Mouse (Mus musculus) embryonic facial prominence, embryonic 12.5 days (tissue): ENCODE results near the gene Rnls. TPM values are rescaled to one million over a fixed set of nuclear protein-coding genes. Genes with fewer than 3 reads are reported as not detected.

Source experiments
- ATAC-seq: fragments of 200-750 bp; cut with Nextera tagmentation; 2 replicates; pipeline ENCODE4 v1.8.0; 2017; ENCODE audit not compliant: insufficient number of reproducible peaks, insufficient read depth, low FRiP score, low TSS enrichment
- H3K27ac ChIP-seq: fragments of 300-500 bp; sonication (generic); 2 replicates; pipeline ENCODE4 v1.5.1; 2016; ENCODE audit warnings: mild to moderate bottlenecking
- H3K27me3 ChIP-seq: fragments of 300-500 bp; sonication (generic); 2 replicates; pipeline ENCODE4 v1.6.1; 2016; ENCODE audit warnings: mild to moderate bottlenecking, moderate library complexity
- H3K36me3 ChIP-seq: fragments of 300-500 bp; sonication (generic); 2 replicates; pipeline ENCODE4 v1.6.1; 2016; ENCODE audit warnings: mild to moderate bottlenecking
- H3K4me1 ChIP-seq: fragments of 300-500 bp; sonication (generic); 2 replicates; pipeline ENCODE4 v1.6.1; 2016
- H3K4me2 ChIP-seq: fragments of 300-500 bp; sonication (generic); replicated peaks from 2 replicates; pipeline ENCODE4 v1.6.1; 2016; ENCODE audit warnings: mild to moderate bottlenecking, moderate library complexity
- H3K4me3 ChIP-seq: fragments of 300-500 bp; sonication (generic); 2 replicates; pipeline ENCODE4 v1.5.1; 2016; ENCODE audit warnings: mild to moderate bottlenecking
- H3K9ac ChIP-seq: fragments of 300-500 bp; sonication (generic); 2 replicates; pipeline ENCODE4 v1.6.1; 2016; ENCODE audit warnings: mild to moderate bottlenecking, moderate library complexity
- H3K9me3 ChIP-seq: fragments of 300-500 bp; sonication (generic); 2 replicates; pipeline ENCODE4 v1.6.1; 2016; ENCODE audit warnings: mild to moderate bottlenecking, moderate library complexity
- WGBS: fragments of 180-500 bp; shearing (Covaris S2); methylation state at CpG from one replicate; pipeline ENCODE4 v1.1.7; 2016; 5-methylcytosine and 5-hydroxymethylcytosine counted together
- polyA plus RNA-seq: library from polyadenylated mRNA; unstranded; fragments of >200 nt; fragmentation: Nextera tagmentation; extraction: Ambion mirVana; gene quantifications from 2 replicates; pipeline ENCODE4 v1.2.1, GENCODE M21; 2016

Gene Rnls
- polyA plus RNA-seq, 1 experiment from 2014 or later = 6.4 TPM

DNA sequence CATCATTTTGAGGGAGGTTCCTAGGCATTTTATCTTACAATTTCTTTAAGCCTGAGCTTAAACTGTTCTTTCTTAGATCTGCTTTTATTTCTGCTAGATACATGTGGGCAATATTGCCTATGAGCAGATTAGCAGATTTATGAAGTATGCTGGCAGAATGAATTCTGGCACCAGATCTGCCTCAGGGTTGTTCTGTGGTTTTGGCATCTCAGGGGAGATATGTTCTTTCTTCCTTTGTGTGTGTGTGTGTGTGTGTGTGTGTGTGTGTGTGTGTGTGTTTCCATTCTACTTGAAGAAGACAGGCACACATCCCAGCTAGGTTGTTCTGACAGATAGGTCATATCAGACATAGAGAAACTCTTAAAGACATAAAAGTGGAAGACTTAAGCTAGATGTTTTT is 218.1 kb downstream of the Rnls start:
- no peaks in the 10 kb centered on the region for H3K36me3 ChIP-seq
- no peak overlapping the region for H3K4me3 ChIP-seq
- ATAC-seq = no peak
- no peak overlapping the region for H3K27ac ChIP-seq
- H3K9ac ChIP-seq = no peak overlapping the region
- no peaks in the 10 kb centered on the region for H3K9me3 ChIP-seq
- no peaks in the 10 kb centered on the region for H3K4me1 ChIP-seq
- H3K4me2 ChIP-seq = no peak overlapping the region
- H3K27me3 ChIP-seq = 0 out of 2 replicates have a peak, but pooled peaks cover 3% of the 10 kb centered on the region

DNA sequence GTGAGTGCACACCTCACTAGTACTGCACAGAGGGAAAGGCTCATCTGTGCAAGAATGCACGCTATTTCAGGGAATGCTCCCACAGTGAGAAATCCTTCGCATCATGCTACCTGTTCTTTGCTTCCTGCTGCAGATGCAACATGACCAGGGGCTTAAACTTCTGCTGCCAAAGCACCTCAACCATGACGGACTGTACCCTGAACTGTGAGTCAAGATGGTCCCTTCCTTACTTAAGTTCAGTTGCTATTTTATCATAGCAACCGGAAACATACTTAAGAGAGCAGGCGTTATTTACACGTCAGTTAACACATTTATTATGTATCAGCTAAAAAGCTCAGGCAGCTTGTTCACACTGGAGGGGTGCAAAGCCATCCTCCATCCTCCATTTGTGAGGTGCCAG is 222.2 kb downstream of the Rnls start:
- 84% methylated on average over 6 of the region's 6 CpGs for WGBS
- H3K36me3 ChIP-seq = no peaks in the 10 kb centered on the region
- H3K27ac ChIP-seq = no peak overlapping the region
- no peak overlapping the region for H3K4me3 ChIP-seq
- no peaks in the 10 kb centered on the region for H3K27me3 ChIP-seq
- no peaks in the 10 kb centered on the region for H3K9me3 ChIP-seq
- no peak for ATAC-seq
- H3K4me2 ChIP-seq = no peak overlapping the region
- H3K4me1 ChIP-seq = peaks cover 8% of the 10 kb centered on the region; the same call in 1 of the 2 replicates
- H3K9ac ChIP-seq = no peak overlapping the region

DNA sequence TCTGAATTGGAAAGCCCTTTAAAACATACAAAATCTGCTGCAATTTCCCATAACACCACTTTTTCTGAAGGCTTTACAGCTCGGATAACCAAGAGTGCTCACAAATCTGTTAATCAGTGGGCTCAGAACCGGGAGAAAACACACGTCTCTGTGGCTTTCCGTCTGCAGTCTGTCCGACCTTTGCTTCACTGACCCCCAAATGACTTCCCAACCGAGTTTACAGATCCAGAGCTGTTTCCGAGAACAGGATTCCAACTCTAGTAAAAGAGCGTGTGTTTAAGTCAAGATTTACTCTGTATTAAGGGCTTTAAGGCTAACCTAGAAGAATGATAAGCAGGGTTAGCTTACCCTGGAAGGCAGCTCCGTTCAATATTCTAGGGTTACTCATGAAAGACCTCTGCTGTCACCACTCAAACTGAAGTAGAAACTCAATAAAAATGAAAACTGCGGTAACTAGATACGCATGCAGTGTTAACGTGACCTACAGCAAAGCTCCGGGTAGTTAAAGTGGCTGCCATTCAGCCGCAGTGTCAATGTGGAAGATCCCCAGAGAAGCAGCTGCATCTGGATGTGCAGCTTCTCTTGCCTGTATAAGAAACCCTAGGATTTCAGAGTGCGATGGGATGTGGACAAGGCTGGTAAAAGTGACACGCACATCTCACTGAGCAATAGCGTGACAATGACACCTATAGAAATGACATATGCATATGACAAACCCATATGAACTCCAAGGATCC is 224.4 kb downstream of the Rnls start:
- no peaks in the 10 kb centered on the region for H3K27me3 ChIP-seq
- WGBS = 43% methylated on average over 17 of the region's 17 CpGs
- no peak overlapping the region for H3K4me2 ChIP-seq
- no peak overlapping the region for H3K27ac ChIP-seq
- H3K36me3 ChIP-seq = no peaks in the 10 kb centered on the region
- H3K4me3 ChIP-seq = no peak overlapping the region
- ATAC-seq = no peak
- peaks cover 8% of the 10 kb centered on the region; the same call in 1 of the 2 replicates for H3K4me1 ChIP-seq
- no peaks in the 10 kb centered on the region for H3K9me3 ChIP-seq
- no peak overlapping the region for H3K9ac ChIP-seq

DNA sequence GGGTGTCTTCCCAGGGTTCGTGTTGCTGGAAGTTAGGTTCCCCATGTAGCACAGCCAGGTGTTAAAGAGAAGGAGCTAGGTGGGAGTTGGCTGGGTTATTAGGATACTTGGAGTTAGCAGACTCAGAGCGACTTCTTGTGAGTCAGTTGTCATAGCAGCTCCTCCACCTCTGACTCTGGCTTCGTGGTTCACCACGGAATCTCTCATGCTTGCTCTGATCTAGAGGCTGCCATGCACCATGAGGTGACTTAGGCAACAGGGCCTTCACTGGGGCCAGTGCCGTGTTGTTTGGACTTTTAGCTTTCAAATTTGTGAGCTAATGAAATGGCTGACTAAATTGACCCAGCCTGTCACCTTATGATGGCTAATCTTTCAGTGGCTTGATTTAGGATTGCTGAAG is 227.3 kb downstream of the Rnls start:
- Histone ChIP-seq H3K27me3 (no peaks in the 10 kb centered on the region), H3K4me1 (peaks cover 8% of the 10 kb centered on the region; the same call in 1 of the 2 replicates), H3K4me2 (no peak overlapping the region), H3K4me3 (no peak overlapping the region), H3K9me3 (no peaks in the 10 kb centered on the region), H3K27ac (no peak overlapping the region), H3K9ac (no peak overlapping the region), H3K36me3 (no peaks in the 10 kb centered on the region)
- 87% methylated on average over 5 of the region's 5 CpGs for WGBS
- ATAC-seq = no peak

DNA sequence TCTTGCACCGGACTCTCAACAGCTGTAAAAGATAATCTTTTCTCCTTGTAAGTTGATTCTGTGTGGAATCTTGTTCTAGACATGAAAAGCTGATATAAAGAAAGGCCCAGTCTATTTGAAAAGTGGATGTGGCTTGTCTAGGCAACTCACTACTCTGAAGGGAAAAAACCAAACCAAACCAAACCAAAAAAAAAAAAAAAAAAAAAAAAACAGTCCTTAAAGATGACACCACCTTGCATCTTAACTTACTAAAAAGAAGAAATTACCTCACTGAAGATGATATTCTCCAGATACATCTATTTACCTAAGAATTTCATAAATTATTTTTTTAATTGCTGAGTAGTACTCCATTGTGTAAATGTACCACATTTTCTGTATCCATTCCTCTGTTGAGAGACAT is 230.2 kb downstream of the Rnls start:
- Histone ChIP-seq H3K4me3 (no peak overlapping the region), H3K9ac (no peak overlapping the region), H3K27ac (no peak overlapping the region), H3K27me3 (no peaks in the 10 kb centered on the region), H3K4me2 (no peak overlapping the region), H3K36me3 (no peaks in the 10 kb centered on the region), H3K9me3 (no peaks in the 10 kb centered on the region), H3K4me1 (no peaks in the 10 kb centered on the region)
- no peak for ATAC-seq
- WGBS = 84% methylated on average over 1 of the region's 1 CpGs

DNA sequence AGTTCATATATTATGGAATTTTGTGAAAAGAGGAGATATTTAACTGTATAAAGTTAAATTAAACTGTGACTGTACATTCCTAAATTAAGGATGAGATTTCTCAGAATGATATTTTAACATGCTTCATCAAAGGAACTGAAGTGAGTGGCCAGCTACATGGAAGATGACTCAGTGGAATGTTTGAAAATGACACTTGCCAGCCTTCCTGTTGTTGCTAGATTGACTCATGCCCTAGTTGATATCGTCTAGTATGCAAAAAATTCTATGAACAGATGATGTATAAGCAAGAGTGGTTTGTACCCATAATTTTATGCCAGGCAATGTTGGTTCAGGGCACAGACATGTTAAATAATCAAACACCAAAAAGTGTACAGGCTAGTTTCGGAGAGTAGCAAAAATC is 232.2 kb downstream of the Rnls start:
- ATAC-seq = no peak
- Histone ChIP-seq H3K36me3 (no peaks in the 10 kb centered on the region), H3K4me1 (no peaks in the 10 kb centered on the region)

DNA sequence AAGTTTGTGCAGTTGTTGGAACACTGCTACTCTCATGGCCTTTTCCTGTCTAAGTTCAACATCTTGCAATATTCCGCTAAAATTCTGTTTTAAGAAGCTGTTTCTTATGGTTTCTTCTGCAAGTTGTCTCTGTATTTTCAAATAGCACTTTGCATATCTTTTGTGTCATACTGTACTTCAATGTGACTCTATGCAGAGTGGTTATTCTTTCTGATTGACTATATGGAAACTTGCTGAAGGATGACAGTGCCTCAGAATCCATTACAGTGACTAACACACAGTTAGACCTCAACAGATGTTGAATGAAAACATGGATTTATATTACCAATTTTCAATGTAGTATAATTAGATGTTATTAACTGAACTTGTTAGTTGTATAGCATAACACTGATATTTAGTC is 232.9 kb downstream of the Rnls start:
- no peak overlapping the region for H3K27ac ChIP-seq
- H3K4me1 ChIP-seq = no peaks in the 10 kb centered on the region
- H3K36me3 ChIP-seq = no peaks in the 10 kb centered on the region
- H3K9me3 ChIP-seq = no peaks in the 10 kb centered on the region
- no peak overlapping the region for H3K4me3 ChIP-seq
- no peak for ATAC-seq
- no peak overlapping the region for H3K9ac ChIP-seq
- no peak overlapping the region for H3K4me2 ChIP-seq
- 93% methylated on average over 1 of the region's 1 CpGs for WGBS
- no peaks in the 10 kb centered on the region for H3K27me3 ChIP-seq

More for the DNA sequence above, 232.2 kb downstream of the Rnls start:
- WGBS = 89% methylated on average over 2 of the region's 2 CpGs
- Histone ChIP-seq H3K9ac (no peak overlapping the region), H3K4me2 (no peak overlapping the region), H3K27ac (no peak overlapping the region), H3K4me3 (no peak overlapping the region), H3K27me3 (no peaks in the 10 kb centered on the region), H3K9me3 (no peaks in the 10 kb centered on the region)

DNA sequence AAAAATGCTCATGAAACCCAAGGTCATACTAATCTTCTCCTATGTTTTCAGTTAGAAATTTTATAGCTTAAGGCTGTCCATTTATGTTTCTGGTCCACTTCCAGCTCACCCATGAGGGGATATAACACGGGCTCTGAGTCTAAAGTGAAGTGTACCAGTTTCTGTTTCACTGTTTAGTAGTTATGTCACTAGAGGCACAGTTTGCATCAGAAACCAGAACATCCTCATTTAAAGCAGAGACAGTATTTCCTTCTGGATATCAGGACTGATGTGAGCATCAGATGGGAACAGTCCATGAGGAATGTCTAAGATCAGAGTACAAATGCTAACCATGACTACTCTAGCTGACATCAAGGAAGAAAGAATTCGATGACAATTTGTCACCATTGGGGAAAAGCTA is 233.9 kb downstream of the Rnls start:
- H3K4me1 ChIP-seq = no peaks in the 10 kb centered on the region
- no peak overlapping the region for H3K4me3 ChIP-seq
- no peaks in the 10 kb centered on the region for H3K36me3 ChIP-seq
- H3K9me3 ChIP-seq = no peaks in the 10 kb centered on the region
- WGBS = 85% methylated on average over 2 of the region's 2 CpGs
- H3K4me2 ChIP-seq = no peak overlapping the region
- no peak overlapping the region for H3K27ac ChIP-seq
- no peaks in the 10 kb centered on the region for H3K27me3 ChIP-seq
- no peak for ATAC-seq
- no peak overlapping the region for H3K9ac ChIP-seq

DNA sequence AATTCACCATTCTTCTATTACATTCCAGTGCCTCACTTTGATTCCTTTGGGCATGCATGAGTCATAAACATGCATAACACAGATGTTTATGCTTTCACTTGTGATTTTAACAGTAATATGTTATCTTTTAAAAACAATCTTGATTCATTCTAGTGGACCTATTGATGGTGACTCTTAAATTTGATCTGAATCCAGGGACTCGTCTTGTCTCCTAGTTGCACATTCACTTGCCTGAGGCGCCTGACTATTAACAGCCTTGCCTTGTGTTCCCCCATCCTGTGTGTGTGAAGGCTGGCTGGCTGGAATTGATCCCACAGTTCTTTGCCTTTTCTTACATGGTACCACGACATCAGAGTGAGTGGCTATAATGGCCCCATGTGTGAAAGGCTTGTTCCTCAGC is 243.7 kb downstream of the Rnls start:
- H3K27me3 ChIP-seq = no peaks in the 10 kb centered on the region
- no peak overlapping the region for H3K4me3 ChIP-seq
- H3K9me3 ChIP-seq = no peaks in the 10 kb centered on the region
- H3K4me2 ChIP-seq = no peak overlapping the region
- 62% methylated on average over 3 of the region's 3 CpGs for WGBS
- no peaks in the 10 kb centered on the region for H3K4me1 ChIP-seq
- H3K27ac ChIP-seq = no peak overlapping the region
- no peaks in the 10 kb centered on the region for H3K36me3 ChIP-seq
- no peak overlapping the region for H3K9ac ChIP-seq
- no peak for ATAC-seq

DNA sequence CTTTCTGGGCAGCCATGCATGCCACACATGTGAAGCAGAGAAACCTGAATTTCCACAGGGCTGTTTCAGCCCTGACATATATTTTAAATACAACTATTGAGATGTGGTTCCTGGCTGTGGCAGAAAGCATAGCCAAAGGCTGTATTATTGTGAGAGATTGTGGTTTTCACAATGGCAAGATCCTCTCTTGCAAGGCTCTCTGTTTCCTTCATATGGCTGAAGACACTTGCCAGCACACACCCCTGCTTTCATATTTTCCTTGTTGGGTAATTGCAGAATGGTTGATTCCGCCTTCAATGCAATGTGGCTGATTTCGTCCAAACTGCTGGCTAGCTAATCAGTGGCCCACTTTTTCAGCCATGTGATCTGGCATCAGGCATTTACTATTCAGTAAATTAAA is 248.9 kb downstream of the Rnls start:
- H3K9ac ChIP-seq = no peak overlapping the region
- H3K9me3 ChIP-seq = no peaks in the 10 kb centered on the region
- H3K27me3 ChIP-seq = no peaks in the 10 kb centered on the region
- H3K36me3 ChIP-seq = no peaks in the 10 kb centered on the region
- H3K4me2 ChIP-seq = no peak overlapping the region
- no peak overlapping the region for H3K4me3 ChIP-seq
- H3K4me1 ChIP-seq = no peaks in the 10 kb centered on the region
- H3K27ac ChIP-seq = no peak overlapping the region
- no peak for ATAC-seq
- WGBS = 67% methylated on average over 2 of the region's 2 CpGs

DNA sequence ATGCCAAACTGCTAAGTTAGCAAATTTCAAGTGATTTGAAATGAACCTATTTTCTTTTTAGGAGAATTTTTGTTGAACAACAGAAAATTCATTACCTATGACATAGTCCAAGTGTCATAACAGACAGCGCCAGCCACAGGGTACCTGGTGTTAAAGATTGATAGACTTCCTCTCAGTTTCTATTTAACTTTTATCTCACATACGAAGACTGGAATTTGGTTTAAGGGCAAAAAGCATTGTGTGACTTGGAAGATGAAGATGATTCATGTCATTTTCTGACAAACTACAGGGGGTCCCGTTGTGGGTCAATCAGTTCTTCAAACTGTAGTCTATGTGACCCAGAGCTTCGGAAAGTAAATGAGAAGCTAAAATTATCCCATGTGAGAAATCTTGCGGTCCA is 254.8 kb downstream of the Rnls start:
- H3K4me2 ChIP-seq = no peak overlapping the region
- no peak overlapping the region for H3K27ac ChIP-seq
- no peak overlapping the region for H3K9ac ChIP-seq
- H3K9me3 ChIP-seq = no peaks in the 10 kb centered on the region
- no peaks in the 10 kb centered on the region for H3K36me3 ChIP-seq
- no peak overlapping the region for H3K4me3 ChIP-seq
- 88% methylated on average over 5 of the region's 5 CpGs for WGBS
- H3K27me3 ChIP-seq = no peaks in the 10 kb centered on the region
- no peaks in the 10 kb centered on the region for H3K4me1 ChIP-seq
- no peak for ATAC-seq

DNA sequence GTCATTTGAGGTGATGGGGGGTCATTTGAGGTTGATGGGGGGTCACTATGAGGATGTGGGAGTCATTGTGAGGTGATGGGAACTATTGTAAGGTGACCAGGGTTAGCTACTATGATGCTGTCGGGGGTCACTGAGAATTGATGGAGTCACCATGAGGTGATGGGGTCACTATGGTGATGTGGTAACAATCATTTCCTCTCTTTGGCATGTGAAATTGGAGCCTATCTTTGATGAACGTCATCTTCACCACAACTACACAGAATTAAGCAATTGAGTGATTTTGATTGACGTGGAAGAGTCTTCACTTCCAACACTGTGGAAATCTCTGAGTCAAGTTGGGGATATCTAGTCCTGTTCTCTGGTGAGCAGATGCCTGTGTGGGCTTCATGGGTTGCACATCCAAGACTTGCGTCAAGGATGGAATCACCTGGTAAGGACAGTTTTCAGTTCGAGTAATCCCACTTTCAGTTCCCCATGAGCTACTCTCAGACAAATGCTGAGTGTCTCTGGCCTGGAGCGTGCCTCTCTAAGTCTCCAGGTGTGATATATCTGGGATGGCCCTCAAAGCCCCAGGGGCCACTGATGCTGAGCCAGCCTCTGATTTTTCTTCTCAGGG is 269.4 kb downstream of the Rnls start:
- Histone ChIP-seq H3K4me1 (no peaks in the 10 kb centered on the region), H3K27ac (no peak overlapping the region), H3K9me3 (no peaks in the 10 kb centered on the region), H3K4me2 (no peak overlapping the region), H3K27me3 (no peaks in the 10 kb centered on the region), H3K9ac (no peak overlapping the region), H3K4me3 (no peak overlapping the region), H3K36me3 (no peaks in the 10 kb centered on the region)
- no peak for ATAC-seq
- WGBS = 88% methylated on average over 6 of the region's 6 CpGs
